Mouse (Mus musculus) ovary, postnatal 36 days (tissue): ENCODE results near the gene Kcnj4.

Source experiments
- DNase-seq: peaks from one replicate; pipeline ENCODE4 v3.0.0; 2022; ENCODE audit warnings: low spot score, mixed read lengths

Kcnj4 gene

DNA sequence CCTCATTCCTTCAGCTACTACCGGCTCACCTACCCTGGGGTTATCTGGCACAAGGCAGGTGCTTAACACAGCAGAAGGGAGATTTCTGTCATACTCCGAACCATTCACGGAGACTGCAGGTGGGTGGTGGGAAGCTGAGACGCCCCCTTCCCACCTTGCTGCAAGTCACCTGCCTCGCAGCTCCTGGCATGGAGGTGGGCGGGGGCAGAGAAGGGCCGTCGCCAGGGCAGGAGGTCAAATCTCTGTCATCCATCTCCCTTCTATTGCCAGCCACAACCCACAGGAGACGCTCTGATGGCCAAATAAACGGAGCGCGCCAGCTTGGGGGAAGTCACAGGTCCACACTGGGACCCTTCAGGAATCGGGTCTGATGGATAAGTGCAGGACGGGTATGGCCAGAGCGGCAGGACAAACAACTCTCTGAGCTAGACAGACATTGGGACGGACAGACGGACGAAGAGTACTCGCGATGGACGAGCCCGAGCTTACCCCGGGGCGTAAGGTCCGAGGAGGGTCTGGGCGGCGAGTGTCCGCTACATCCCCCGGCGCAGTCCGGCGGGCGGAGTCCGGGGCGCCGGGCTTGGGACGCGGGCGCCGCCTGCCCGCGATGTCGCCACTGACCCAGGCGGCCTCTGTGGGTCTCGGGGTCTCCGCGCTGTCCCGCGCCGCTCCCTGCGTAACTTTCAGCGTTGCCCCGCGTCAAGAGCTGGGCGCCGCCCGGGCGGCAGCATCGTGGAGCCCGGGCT lies at the start of gene Kcnj4:
Gene Kcnj4, minus strand, starts transcription at position 535 of the 746 bp plus-strand sequence.
- no peak for DNase-seq

GRCm38 (mm10) chr15:79552566-79552965 lies 47.5 kb upstream of the Kcnj4 start:
- no peak for DNase-seq

DNA sequence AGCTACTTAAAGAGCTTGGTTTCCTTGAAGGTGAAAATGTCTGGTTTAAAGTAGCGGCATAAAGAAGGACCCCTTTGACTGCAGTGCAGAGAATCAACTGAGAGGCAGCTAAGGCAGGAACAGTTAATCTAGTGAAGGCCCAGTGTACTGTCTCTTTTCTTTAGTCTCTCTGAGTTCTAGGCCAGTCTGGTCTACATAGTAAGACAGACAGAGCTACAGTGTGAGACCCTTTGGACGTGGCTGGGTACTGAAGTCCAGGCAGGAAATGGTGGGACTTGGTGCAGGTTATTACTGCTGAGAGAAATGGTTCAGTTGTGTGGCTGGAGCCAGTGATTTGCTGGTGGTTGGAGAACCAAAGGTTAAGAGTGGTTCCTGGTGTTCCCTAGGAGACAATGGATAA lies 43.2 kb upstream of the Kcnj4 start:
- DNase-seq = no peak

DNA sequence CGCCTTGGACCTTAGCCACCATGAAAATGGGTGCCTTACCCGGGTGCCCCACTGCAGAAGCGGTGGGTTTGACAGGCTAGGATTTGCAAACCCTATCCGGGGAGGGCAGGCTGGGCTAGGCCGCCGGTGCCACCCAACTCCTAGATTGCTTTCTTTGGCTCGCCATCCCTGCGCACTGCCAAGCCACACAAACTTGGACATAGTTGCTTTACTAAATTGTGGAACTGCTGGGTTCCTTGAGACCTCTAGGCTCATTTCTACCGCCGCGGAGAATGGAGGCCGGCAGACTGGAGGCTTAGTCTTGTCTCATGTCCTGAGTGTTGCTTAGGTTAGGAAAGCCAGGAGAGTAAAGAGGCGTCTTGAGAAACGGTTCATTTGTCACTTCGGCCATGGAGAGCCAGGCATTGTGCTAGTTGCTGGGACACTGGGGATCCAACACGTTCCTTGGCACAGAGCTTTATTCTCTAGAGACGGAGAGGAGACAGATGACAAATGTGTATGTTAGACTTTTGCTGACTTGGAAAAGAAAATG lies 42.3 kb upstream of the Kcnj4 start:
- DNase-seq = no peak

GRCm38 (mm10) chr15:79546410-79547288 lies 41.6 kb upstream of the Kcnj4 start, which contains the start of gene Ddx17:
Gene Ddx17 (minus strand): TSS chr15:79546741.
- DNase-seq = peak; percentile 98

DNA sequence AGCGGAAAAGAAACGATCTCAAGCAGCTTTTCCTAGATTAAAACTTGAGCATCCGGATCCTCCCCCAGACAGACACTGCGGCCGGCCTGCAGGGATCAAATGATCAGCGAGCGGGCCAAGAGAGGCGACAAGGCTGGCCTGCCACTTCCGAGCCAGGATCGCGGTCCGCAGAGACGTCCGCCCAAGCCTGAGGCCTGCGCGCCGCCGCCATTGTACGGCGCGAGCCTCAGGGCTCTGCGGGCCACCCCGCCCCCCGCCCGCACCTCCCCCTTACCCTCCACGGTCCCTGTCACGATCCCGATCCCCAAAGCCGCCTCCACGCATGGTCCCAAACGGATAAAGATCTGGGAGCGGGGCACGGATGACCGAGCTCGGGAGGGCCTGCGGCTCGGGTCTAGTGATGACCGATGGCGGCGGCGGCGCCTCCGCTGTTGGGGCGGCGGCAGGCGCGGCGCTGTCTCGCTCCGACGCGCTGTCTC lies 40.9 kb upstream of the Kcnj4 start:
- peak; percentile 74 for DNase-seq

- no peak for DNase-seq
These were observed 40.5 kb upstream of the Kcnj4 start for GRCm38 (mm10) chr15:79545496-79545895.

DNA sequence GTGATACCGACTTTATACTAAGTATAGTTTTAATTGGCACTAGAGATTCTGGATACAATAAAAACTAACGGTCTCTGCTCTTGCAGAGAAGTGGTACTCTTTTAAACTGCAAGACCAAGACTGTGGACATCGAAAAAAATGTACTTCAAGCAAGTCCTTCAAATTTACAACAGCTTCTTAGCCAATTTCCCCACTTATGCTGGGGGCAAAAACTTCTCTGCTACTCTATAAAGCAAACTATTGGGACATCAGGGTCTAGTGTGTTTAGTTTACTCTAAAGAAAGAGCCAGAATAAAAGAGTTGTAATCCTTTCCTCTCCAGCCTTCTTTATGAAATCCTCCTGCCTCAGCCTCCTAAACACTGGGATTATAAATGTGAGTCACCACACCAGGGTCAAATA lies 38.9 kb upstream of the Kcnj4 start:
- DNase-seq = no peak

GRCm38 (mm10) chr15:79533796-79534195 lies 28.8 kb upstream of the Kcnj4 start:
- no peak for DNase-seq

DNA sequence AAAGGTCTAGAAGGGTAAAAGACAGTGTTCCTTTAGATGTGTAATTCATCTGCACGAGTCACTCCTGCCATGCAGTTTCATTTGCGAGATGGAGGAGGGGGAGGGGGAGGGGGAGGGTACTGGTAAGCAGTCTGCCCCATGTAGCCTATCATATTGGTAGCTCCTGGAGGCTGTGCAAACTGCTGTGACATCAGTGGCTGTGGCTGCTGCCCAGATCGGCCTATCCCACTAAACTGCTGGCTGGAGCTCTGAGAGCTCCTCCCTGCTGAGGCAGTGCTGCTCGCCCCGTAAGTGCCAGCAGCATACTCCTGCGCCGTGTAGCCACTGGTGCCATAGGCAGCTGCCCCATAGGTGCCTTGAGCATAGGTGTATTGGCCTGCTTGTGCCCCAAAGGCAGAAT lies 24.9 kb upstream of the Kcnj4 start:
- DNase-seq = no peak

- no peak for DNase-seq
These were observed 23.1 kb upstream of the Kcnj4 start for GRCm38 (mm10) chr15:79527991-79528639.

DNA sequence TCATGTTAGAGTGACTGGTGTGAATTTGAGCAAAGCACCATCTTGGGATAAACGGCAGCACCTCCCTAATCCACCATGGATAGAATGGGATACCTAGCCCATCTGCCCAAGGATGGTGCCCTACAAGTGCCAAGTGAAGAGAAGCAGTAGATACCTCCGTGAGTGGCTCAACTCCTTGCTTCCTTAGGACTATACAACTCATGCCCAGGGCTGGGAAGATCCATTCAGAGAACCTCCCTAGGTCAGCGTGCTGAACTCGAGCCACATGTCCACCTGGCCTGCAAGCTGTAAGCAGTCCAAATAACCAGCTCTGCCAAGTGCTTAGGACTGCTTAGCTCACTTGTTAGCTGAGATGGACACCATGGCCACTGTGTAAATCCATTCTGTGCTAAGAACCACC lies 22.2 kb upstream of the Kcnj4 start:
- DNase-seq = no peak

GRCm38 (mm10) chr15:79525979-79526768 lies 21.1 kb upstream of the Kcnj4 start:
- DNase-seq = peak; percentile 37

GRCm38 (mm10) chr15:79525564-79525963 lies 20.5 kb upstream of the Kcnj4 start:
- no peak for DNase-seq

DNA sequence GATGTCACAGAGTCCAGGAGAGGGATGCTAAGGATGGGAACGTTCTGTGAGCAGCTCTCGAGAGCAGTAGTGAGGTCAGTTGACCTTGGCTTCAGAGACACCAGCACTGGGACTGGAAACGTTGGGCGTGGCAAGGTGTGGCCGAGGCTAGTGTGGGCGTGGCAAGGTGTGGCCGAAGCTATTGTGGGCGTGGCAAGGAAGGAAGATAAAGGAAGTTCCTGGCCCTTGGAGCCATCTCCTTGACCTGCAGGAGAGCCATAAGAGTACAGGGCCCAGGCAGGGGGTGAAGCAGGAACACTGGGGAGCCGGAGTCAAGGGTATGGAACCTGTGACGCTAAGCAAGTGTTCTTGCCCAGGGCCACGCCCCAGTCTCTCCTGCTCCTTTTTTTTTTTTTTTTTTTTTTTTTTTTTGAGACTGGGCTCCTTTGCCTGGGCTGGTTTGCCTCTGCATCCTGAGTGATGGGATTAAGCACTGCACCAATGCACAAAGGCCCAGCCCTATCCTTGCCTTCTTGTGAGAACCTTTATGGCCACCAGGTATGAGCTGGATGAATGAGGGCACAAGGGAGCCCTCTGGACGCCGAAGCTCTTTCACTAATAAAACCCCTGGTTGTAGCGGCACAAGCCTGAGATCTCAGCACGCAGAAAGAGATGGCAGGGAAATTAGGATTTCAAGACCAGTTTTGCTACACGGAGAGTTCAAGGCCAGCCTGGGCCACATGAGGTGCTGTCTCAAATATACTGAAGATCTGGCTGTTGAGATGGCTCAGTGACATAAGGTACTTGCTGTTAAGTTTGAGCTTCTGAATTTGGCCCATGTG lies 14.6 kb upstream of the Kcnj4 start:
- no peak for DNase-seq

DNA sequence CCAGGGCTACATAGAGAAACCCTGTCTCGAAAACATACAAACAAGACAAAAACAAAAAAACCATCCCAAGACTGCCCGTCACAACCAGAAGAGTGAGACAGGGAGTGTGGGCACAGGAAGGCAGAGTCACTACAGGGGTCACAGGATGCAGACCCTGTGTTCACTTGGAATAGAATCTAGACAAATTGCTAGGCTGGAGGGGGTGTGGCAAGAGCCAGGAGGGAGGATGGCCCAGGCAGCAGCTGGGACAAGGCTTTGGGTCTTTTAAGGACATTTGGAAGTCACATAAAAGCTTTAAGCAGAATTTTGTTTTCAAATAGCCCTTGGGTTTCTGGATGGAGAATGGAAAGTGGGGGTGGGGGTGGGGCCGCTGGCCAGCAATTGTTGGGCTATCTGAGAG lies 13.5 kb upstream of the Kcnj4 start:
- DNase-seq = no peak

DNA sequence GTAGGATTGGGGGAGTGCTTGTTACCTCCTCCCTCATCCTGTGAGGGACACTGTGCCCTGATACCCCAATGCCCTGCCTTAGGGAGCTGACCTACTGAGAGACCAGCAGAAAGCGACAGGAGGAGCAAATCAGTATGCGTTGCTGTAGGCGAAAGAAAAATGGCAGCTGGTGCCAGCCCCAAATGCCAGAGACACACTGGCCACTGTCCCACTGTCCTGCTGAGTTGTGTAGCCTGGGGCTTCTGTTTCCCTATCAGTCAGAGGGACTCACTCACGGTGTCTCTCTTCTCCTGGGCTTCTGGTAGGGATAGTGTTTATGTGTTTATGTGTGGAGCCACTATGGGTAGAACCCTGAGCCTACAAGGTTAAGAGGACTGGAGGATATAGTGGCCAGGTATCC lies 12.7 kb upstream of the Kcnj4 start:
- peak; percentile 2 for DNase-seq

DNA sequence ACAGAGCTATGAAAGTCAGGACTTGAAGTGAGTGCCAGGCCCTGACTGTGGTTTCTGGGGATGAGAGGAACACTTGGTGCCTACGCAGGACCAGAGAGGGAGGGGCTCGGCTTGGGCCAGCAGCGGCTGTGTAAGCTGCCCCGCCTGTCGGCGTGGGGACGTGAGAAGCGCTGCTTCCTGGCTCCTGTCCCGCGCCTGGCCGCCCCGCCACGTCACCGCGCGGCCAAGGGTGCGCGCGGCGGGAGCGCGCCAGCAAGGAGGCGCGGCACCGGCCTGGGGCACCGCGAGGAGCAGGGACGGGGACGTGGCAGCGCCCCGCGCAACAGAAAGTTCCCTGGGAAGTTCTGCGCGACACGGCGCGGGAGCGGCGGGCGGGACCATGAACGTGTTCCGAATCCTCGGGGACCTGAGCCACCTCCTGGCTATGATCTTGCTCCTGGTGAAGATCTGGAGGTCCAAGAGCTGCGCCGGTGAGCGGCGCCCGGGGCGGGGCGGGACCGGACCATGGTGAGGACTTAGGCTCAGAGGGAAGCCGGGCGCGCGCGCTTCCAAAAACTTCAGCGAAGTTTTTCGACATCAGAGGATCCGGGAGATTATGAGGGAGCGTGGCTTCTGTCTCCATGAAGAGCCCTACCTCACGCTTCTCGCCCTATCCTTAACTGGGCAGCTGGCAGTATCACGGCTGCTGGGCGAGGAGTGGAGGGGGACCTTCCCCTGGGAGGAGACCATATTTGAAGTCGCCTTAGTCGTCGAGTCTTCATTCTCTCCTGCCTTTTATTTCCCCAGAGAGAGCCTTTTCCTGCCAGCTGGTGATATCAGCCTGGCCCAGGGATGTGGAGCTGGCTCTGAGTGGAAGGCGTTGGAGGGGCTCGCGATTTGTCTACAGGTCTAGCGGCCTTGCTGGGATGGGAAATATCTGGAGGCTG lies 11.4 kb upstream of the Kcnj4 start, which contains the start of gene Kdelr3:
Gene Kdelr3, plus strand, starts transcription at position 241 of the 926 bp plus-strand sequence.
- DNase-seq = peak; percentile 82

- no peak for DNase-seq
These were observed 8.9 kb upstream of the Kcnj4 start for GRCm38 (mm10) chr15:79513940-79514339.
